Mouse (Mus musculus) kidney, embryonic 14.5 days (tissue): Measurements from ENCODE around the gene Flt4. TPM values are rescaled to one million over a fixed set of nuclear protein-coding genes. Genes with fewer than 3 reads are reported as not detected.
A peak's percentile ranks its signal among the peaks of the same experiment; 100 is the strongest.

ENCODE experiments used
- ATAC-seq: fragments of 200-750 bp; cut with Nextera tagmentation; 2 replicates; pipeline ENCODE4 v1.8.0; 2017; ENCODE audit warnings: moderate number of reproducible peaks, mild to moderate bottlenecking, moderate TSS enrichment, moderate library complexity; ENCODE audit not compliant: low FRiP score, low TSS enrichment
- H3K27ac ChIP-seq: fragments of 300-500 bp; sonication (generic); 2 replicates; pipeline ENCODE4 v1.5.1; 2014; ENCODE audit warnings: low read depth, mild to moderate bottlenecking, low read length, moderate library complexity, mixed read lengths
- H3K27me3 ChIP-seq: fragments of 300-500 bp; sonication (generic); 2 replicates; pipeline ENCODE4 v1.6.1; 2014; ENCODE audit warnings: mild to moderate bottlenecking, low read length; ENCODE audit not compliant: control insufficient read depth, insufficient read depth
- H3K36me3 ChIP-seq: fragments of 300-500 bp; sonication (generic); 2 replicates; pipeline ENCODE4 v1.6.1; 2014; ENCODE audit warnings: low read length, mixed read lengths; ENCODE audit not compliant: control insufficient read depth, insufficient read depth
- H3K4me1 ChIP-seq: fragments of 300-500 bp; sonication (generic); 2 replicates; pipeline ENCODE4 v1.6.1; 2014; ENCODE audit warnings: low read length, mixed read lengths; ENCODE audit not compliant: control insufficient read depth, insufficient read depth
- H3K4me2 ChIP-seq: fragments of 300-500 bp; sonication (generic); replicated peaks from 2 replicates; pipeline ENCODE4 v1.6.1; 2014; ENCODE audit warnings: low read depth, mild to moderate bottlenecking, low read length
- H3K4me3 ChIP-seq: fragments of 300-500 bp; sonication (generic); 2 replicates; pipeline ENCODE4 v1.5.1; 2014; ENCODE audit warnings: mild to moderate bottlenecking, low read length
- H3K9ac ChIP-seq: fragments of 300-500 bp; sonication (generic); 2 replicates; pipeline ENCODE4 v1.6.1; 2014; ENCODE audit warnings: low read depth, mild to moderate bottlenecking, low read length, moderate library complexity
- H3K9me3 ChIP-seq: fragments of 300-500 bp; sonication (generic); 2 replicates; pipeline ENCODE4 v1.6.1; 2016; ENCODE audit warnings: low read length; ENCODE audit not compliant: control insufficient read depth
- WGBS: fragments of 180-500 bp; shearing (Covaris S2); extraction: QIAGEN DNeasy Blood & Tissue Kit; methylation state at CpG from one replicate; pipeline ENCODE4 v1.1.7; 2014; 5-methylcytosine and 5-hydroxymethylcytosine counted together
- polyA plus RNA-seq: library from polyadenylated mRNA; unstranded; fragments of >200 nt; fragmentation: Nextera tagmentation; extraction: Ambion mirVana; gene quantifications from 2 replicates; pipeline ENCODE4 v1.2.1, GENCODE M21; 2014

The Flt4 gene
- polyA plus RNA-seq, 1 experiment from 2014 or later = 10.6 TPM

DNA sequence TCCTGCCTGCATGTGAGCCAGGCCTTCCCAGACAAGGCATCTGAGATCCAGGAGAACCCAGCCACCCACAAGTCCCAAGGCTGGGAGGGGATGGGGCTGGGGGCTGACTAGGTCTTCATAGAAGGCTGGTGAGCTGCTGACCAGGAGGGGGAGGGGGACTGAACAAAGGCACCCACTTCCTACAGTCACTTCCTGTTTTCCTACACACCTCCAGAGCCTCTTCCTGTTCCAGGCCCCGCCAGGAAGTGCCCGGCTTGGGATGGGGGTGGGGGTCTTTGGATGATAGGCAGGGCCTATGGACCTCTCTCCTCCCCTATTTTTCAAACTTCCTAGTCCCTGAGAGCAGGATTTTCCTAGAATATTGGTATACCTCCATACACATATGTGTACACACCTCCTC, 23.2 kb downstream of the Flt4 start:
- Histone ChIP-seq H3K9me3 (no peaks in the 10 kb centered on the region), H3K4me2 (no peak overlapping the region), H3K4me1 (no peaks in the 10 kb centered on the region), H3K9ac (no peak overlapping the region), H3K27me3 (peaks cover 28% of the 10 kb centered on the region), H3K4me3 (no peak overlapping the region), H3K27ac (no peak overlapping the region), H3K36me3 (no peaks in the 10 kb centered on the region)
- ATAC-seq = no peak
- 71% methylated on average over 2 of the region's 2 CpGs for WGBS

DNA sequence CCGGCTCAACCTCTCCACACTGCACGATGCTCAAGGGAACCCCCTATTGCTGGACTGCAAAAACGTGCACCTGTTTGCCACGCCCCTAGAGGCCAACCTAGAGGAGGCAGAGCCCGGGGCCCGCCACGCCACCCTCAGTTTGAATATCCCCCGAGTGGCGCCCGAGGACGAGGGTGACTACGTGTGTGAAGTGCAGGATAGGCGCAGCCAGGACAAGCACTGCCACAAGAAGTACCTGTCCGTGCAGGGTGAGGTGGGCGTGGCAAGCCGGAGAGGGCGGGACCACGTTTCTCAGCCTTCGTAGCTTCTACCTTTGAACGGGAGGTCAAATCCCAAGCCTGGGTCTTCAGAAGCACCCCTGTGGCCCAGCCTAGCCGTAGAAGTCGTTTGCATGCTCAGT, 25.0 kb downstream of the Flt4 start:
- H3K4me3 ChIP-seq = peak overlapping the region; percentile 9
- H3K36me3 ChIP-seq = no peaks in the 10 kb centered on the region
- peaks cover 31% of the 10 kb centered on the region for H3K27me3 ChIP-seq
- 9% methylated on average over 22 of the region's 22 CpGs for WGBS
- no peak overlapping the region for H3K27ac ChIP-seq
- H3K4me1 ChIP-seq = no peaks in the 10 kb centered on the region
- no peaks in the 10 kb centered on the region for H3K9me3 ChIP-seq
- H3K9ac ChIP-seq = no peak overlapping the region
- peak overlapping the region; percentile 31 for H3K4me2 ChIP-seq
- 0 out of 2 replicates have a peak, but pooled peaks have one; percentile 16 for ATAC-seq

DNA sequence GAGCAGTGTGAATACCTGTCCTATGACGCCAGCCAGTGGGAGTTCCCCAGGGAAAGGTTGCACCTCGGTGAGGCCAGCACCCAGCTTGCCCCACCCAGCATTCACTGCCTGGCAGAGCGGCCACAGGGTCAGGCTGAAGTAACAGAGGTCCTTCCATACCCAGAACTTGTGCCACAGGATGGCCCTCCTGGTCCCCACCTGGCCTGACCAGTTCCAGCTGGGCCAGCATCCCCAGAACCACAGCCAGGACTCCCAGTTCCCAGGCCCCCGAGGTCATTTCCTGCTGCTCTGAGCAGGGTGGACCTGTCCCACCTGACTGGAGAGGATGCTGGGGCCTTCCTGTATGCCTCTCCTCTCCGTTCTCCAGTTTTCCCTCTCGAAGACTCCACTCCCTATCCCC, 26.6 kb downstream of the Flt4 start:
- WGBS = 55% methylated on average over 6 of the region's 6 CpGs
- H3K9me3 ChIP-seq = no peaks in the 10 kb centered on the region
- H3K36me3 ChIP-seq = no peaks in the 10 kb centered on the region
- H3K27ac ChIP-seq = no peak overlapping the region
- H3K4me2 ChIP-seq = no peak overlapping the region
- no peak overlapping the region for H3K4me3 ChIP-seq
- H3K4me1 ChIP-seq = no peaks in the 10 kb centered on the region
- no peak overlapping the region for H3K9ac ChIP-seq
- ATAC-seq = no peak
- peaks cover 31% of the 10 kb centered on the region for H3K27me3 ChIP-seq

DNA sequence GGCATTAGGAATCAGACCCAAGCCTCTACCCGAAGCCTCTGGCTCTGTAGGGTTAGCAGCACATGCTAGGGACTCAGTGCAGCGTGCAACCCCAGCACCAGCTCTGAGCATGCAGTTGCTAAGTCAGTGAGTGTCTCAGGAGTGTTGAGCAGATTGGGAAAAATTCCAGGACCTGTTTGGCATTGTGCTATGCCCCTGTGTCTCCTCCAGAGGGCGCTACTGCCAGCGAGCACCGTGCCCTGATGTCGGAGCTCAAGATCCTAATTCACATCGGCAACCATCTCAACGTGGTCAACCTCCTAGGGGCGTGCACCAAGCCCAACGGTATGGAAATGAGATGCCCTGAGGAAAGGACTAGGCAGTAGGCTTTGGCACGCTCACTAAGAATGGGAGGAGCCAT, 27.4 kb downstream of the Flt4 start:
- H3K27me3 ChIP-seq = peaks cover 31% of the 10 kb centered on the region
- WGBS = 7% methylated on average over 11 of the region's 11 CpGs
- H3K9me3 ChIP-seq = no peaks in the 10 kb centered on the region
- H3K27ac ChIP-seq = no peak overlapping the region
- no peaks in the 10 kb centered on the region for H3K4me1 ChIP-seq
- H3K4me2 ChIP-seq = peak overlapping the region; percentile 25
- no peak overlapping the region for H3K9ac ChIP-seq
- H3K4me3 ChIP-seq = no peak overlapping the region
- ATAC-seq = peak; percentile 25; the same call in 1 of the 2 replicates
- H3K36me3 ChIP-seq = no peaks in the 10 kb centered on the region

DNA sequence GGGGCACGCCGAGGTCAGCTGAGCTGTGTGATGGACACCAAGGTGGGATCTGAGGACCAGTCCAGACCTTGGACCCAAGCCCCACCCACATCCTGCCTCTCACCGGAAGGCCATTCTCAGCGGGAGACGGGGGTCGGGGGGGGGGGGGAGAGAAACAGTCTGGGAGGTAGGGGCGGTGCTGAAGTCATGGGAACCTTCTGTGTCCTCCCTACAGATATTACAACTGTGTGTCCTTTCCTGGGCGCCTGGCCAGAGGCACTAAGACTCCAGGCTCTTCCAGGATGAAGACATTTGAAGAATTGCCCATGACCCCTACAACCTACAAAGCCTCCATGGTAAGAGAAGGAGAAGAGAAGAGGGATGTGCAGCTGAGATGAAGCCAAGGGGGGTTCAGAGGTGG, 36.6 kb downstream of the Flt4 start:
- no peaks in the 10 kb centered on the region for H3K9me3 ChIP-seq
- no peaks in the 10 kb centered on the region for H3K27me3 ChIP-seq
- WGBS = 77% methylated on average over 4 of the region's 8 CpGs
- no peak overlapping the region for H3K4me2 ChIP-seq
- ATAC-seq = 0 out of 2 replicates have a peak, but pooled peaks have one; percentile 41
- H3K9ac ChIP-seq = no peak overlapping the region
- H3K36me3 ChIP-seq = no peaks in the 10 kb centered on the region
- peaks cover 3% of the 10 kb centered on the region; the same call in 1 of the 2 replicates for H3K4me1 ChIP-seq
- H3K27ac ChIP-seq = no peak overlapping the region
- no peak overlapping the region for H3K4me3 ChIP-seq

DNA sequence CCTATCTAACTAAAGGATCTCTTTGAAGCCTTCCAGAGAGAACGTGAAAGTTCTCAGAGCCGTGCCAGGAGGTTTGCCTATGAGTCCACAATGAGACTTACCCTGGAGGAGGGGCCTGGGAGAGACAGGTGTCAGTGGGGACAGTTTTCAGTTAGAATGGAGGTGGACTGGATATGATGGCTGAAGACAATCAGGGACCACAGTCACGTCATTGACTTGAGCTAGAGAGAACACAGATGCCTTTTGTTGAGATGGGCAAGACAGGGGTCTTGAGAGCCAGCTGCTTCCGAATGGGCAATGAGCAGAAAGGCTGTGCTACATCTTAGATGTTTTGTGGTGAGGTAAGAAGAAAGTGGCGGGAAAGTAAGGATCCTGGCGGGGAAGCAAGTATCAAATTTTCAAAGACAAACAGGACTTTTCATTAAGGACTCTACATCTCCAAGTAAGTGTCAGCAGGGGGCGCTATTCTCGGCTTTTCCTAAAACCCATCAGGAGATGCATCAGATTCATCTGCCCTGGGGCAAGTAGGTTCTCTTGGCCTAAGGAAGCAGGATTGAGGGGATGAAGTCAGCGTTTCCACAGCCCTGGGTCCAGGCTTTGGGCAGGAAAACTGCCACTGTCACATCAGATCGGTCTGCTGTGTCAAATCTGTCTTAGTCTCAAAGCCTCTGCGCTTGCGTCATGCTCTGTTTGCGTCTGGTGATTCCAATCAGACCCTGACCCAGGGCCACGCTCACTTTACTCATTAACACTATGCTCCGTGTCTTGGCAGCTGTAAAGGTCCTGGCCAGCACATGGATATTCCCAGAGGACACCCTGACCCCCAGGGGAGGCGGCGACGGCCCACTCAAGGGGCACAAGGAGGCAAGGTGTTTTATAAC, 41.3 kb downstream of the Flt4 start:
- H3K36me3 ChIP-seq = no peaks in the 10 kb centered on the region
- H3K4me3 ChIP-seq = no peak overlapping the region
- WGBS = 35% methylated on average over 18 of the region's 18 CpGs
- no peak overlapping the region for H3K9ac ChIP-seq
- peak overlapping the region; percentile 25; the same call in 1 of the 2 replicates for H3K4me2 ChIP-seq
- no peak overlapping the region for H3K27ac ChIP-seq
- H3K27me3 ChIP-seq = no peaks in the 10 kb centered on the region
- H3K9me3 ChIP-seq = no peaks in the 10 kb centered on the region; the same call in 1 of the 2 replicates
- H3K4me1 ChIP-seq = peaks cover 10% of the 10 kb centered on the region
- ATAC-seq = peak; percentile 44

DNA sequence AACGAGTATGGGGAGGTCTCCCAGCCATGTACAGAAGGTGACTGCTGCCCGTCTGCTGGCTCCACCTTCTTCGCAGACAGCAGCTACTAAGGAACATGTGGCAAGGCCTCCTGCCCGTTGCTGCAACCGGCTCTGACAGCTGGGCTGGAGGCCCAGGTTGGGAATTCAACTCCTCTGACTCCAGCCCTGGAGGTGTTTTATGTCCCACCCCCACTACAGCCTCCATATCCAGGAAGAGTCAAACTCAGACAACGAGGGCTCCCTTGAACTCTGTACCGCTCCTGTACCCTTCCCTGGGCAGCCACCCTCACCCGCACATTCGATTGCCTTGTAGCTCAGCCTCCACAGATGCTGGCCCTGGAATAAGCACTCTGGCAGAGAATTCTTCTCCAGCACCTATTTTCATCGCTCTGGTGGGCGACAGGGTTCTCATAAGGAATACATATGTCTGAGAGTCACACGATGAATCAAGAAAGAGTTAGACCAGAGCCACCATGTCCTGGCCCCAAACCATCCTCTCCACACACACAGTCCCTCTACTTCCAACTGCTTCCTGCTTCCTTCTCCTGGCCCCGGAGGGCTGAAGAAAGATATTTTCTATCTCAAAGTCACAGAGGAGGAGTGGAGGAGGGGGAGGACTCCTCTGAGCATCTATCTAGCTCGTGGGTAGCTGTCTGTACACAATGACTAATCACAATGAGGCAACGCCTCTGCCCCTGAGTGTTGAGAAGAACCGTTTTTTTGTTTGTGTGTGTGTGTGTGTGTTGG, 42.1 kb downstream of the Flt4 start:
- Histone ChIP-seq H3K27me3 (no peaks in the 10 kb centered on the region), H3K27ac (no peak overlapping the region), H3K36me3 (no peaks in the 10 kb centered on the region), H3K4me2 (peak overlapping the region; percentile 25; the same call in 1 of the 2 replicates), H3K4me3 (no peak overlapping the region), H3K4me1 (peaks cover 10% of the 10 kb centered on the region), H3K9ac (no peak overlapping the region), H3K9me3 (no peaks in the 10 kb centered on the region; the same call in 1 of the 2 replicates)
- WGBS = 52% methylated on average over 16 of the region's 16 CpGs
- peak; percentile 36 for ATAC-seq

DNA sequence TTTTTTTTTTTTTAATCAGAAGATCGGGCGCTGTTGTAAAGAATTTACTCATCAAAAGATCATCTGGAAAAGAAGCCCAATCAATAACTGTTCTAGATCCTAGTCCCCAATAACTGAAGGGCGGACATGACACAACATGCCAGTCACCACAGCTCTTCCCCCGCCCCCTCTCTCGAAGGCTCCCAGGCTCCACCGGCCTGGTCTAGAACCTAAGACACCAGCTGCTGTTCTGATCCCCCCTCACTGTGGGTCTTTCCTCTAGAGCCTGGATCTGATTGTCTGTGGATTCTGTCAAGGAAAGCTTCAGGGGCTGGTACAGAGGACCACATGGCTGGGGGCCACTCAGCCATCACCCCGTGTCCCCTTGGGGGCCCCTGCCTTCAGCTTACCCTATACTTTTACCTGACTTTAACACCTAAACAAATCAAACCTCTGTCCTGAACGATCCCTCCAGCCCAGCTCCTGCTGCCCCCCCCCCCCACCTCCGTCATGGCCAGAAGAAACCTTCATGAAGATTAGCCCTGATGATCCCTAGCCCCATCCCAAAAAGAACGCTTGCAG, 42.8 kb downstream of the Flt4 start:
- WGBS = 86% methylated on average over 10 of the region's 10 CpGs

More for the DNA sequence above, 42.8 kb downstream of the Flt4 start:
- no peak overlapping the region for H3K9ac ChIP-seq
- H3K9me3 ChIP-seq = no peaks in the 10 kb centered on the region; the same call in 1 of the 2 replicates
- no peaks in the 10 kb centered on the region for H3K27me3 ChIP-seq
- H3K4me1 ChIP-seq = peaks cover 10% of the 10 kb centered on the region
- H3K36me3 ChIP-seq = no peaks in the 10 kb centered on the region
- ATAC-seq = no peak
- H3K4me3 ChIP-seq = no peak overlapping the region
- H3K4me2 ChIP-seq = no peak overlapping the region
- no peak overlapping the region for H3K27ac ChIP-seq
